Mouse (Mus musculus): ENCODE data around the gene Gm20662.
"Not testable (repeated sequence)": the region's sequence is repeated elsewhere in the genome, so short reads cannot be mapped to it uniquely, and the experiment has no call there.

Gene Gm20662

GRCm38 (mm10) chr9:108002778-108003530 is 6.8 kb downstream of the Gm20662 start:
- intact Hi-C loops (cut with DNase I), result loop anchor here (5.0 kb wide), 2 partner anchors 41 to 44 kb away; partner anchors contain the start of gene Gmppb

GRCm38 (mm10) chr9:108003531-108003890 is 7.4 kb downstream of the Gm20662 start:
- intact Hi-C loops (cut with DNase I), result loop anchor here (5.0 kb wide), 2 partner anchors 41 to 44 kb away; partner anchors contain the start of gene Gmppb

GRCm38 (mm10) chr9:108008041-108008440 is 11.9 kb downstream of the Gm20662 start:
- intact Hi-C loops (cut with DNase I), result no loop called here

- intact Hi-C loops (cut with DNase I), result no loop called here
Observed at GRCm38 (mm10) chr9:108010385-108010784, 14.2 kb downstream of the Gm20662 start.

- intact Hi-C loops (cut with DNase I), result not testable (repeated sequence)
Observed at GRCm38 (mm10) chr9:108013577-108013976, 17.4 kb downstream of the Gm20662 start.

GRCm38 (mm10) chr9:108017127-108017526 is 21.0 kb downstream of the Gm20662 start:
- intact Hi-C loops (cut with DNase I), result no loop called here

GRCm38 (mm10) chr9:108020741-108021140 is 24.6 kb downstream of the Gm20662 start:
- intact Hi-C loops (cut with DNase I), result no loop called here

GRCm38 (mm10) chr9:108023216-108023615 is 27.1 kb downstream of the Gm20662 start:
- intact Hi-C loops (cut with DNase I), result no loop called here

- intact Hi-C loops (cut with DNase I), result no loop called here
Observed at GRCm38 (mm10) chr9:108026584-108026983, 30.4 kb downstream of the Gm20662 start.

GRCm38 (mm10) chr9:108027867-108028266 is 31.7 kb downstream of the Gm20662 start:
- intact Hi-C loops (cut with DNase I), result no loop called here

- intact Hi-C loops (cut with DNase I), result no loop called here
Observed at GRCm38 (mm10) chr9:108032126-108032525, 36.0 kb downstream of the Gm20662 start.

GRCm38 (mm10) chr9:108035331-108036156 is 39.4 kb downstream of the Gm20662 start:
- intact Hi-C loops (cut with DNase I), result no loop called here

- intact Hi-C loops (cut with DNase I), result loop anchor here (5.0 kb wide), 1 partner anchor 43 kb away; the partner anchor contains the start of gene Ip6k1
Observed at GRCm38 (mm10) chr9:108044751-108045492, 48.8 kb downstream of the Gm20662 start.

GRCm38 (mm10) chr9:108046582-108046981 is 50.4 kb downstream of the Gm20662 start:
- intact Hi-C loops (cut with DNase I), result loop anchor here (5.0 kb wide), 1 partner anchor 44 kb away; the partner anchor contains the start of gene Ip6k1

GRCm38 (mm10) chr9:108047601-108048565 is 51.7 kb downstream of the Gm20662 start:
- intact Hi-C loops (cut with DNase I), result loop anchor here (5.0 kb wide), 1 partner anchor 46 kb away; the partner anchor contains the start of gene Ip6k1

GRCm38 (mm10) chr9:108048566-108048955 is 52.4 kb downstream of the Gm20662 start:
- intact Hi-C loops (cut with DNase I), result loop anchor here (5.0 kb wide), 1 partner anchor 46 kb away; the partner anchor contains the start of gene Ip6k1

GRCm38 (mm10) chr9:108049016-108049455 is 52.9 kb downstream of the Gm20662 start, which contains the start of gene Gmppb:
Gmppb (plus strand) TSS chr9:108049242.
- intact Hi-C loops (cut with DNase I), result loop anchor here (5.0 kb wide), 1 partner anchor 47 kb away; the partner anchor contains the start of gene Ip6k1

- intact Hi-C loops (cut with DNase I), result loop anchor here (5.0 kb wide), 3 partner anchors 47 to 142 kb away; partner anchors contain the start of genes Ip6k1 and Mst1r
Observed at GRCm38 (mm10) chr9:108049561-108050251, 53.6 kb downstream of the Gm20662 start.

Data from adrenal gland (tissue).